Mouse (Mus musculus): ENCODE data around the gene Ccdc47.
"Not testable (repeated sequence)": the region's sequence is repeated elsewhere in the genome, so short reads cannot be mapped to it uniquely, and the experiment has no call there.

DNA sequence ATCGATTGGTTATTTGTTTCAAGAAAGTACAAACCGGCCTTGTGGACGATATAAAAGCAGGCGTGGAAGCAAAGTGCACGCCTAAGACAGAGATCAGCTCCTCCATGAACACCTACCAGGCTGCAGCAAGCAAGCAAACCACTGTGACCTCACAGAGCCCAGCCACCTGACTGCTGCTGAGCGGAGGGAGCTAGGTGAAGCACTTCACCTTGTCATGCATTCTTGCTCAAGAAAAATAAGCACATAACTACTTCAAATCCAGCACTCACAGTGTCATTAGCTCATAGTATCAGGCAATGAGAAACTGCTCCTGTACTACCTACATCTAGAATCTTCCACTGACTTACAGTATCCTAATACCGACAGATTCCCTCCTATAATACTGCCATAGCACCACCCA is 16.1 kb downstream of the Ccdc47 start:
- not testable (repeated sequence) for TF ChIP-seq CTCF (IDR thresholded peaks at IDR 0.05; ENCODE audit: insufficient read depth, low read length); POLR2A (IDR thresholded peaks at IDR 0.05; ENCODE audit: borderline replicate concordance, extremely low read depth, low read depth, low read length)
